Mouse (Mus musculus): Measurements from ENCODE around the gene Cbfa2t3.

GRCm38 (mm10) chr8:122665667-122666316, 33.1 kb downstream of the Cbfa2t3 start:
- TF ChIP-seq EP300 (optimal IDR thresholded peaks at IDR 0.05) = no peak
- TF ChIP-seq CTCF (IDR thresholded peaks at IDR 0.05; ENCODE audit: low read depth) = no peak

Data from stomach, postnatal 0 days (tissue).